Mouse (Mus musculus) stomach, postnatal 0 days (tissue): ENCODE measurements around the gene 1810046K07Rik. TPM values are rescaled to one million over a fixed set of nuclear protein-coding genes. Genes with fewer than 3 reads are reported as not detected.

ENCODE experiments used
- ATAC-seq: fragments of 200-750 bp; cut with Nextera tagmentation; 2 replicates; pipeline ENCODE4 v1.8.0; 2017; ENCODE audit not compliant: low FRiP score, low TSS enrichment
- DNase-seq: peaks from one replicate; pipeline ENCODE4 v3.0.0-alpha.2; 2016; ENCODE audit warnings: low spot score
- H3K27ac ChIP-seq: fragments of 300-500 bp; sonication (generic); replicated peaks from 2 replicates; pipeline ENCODE4 v1.5.1; 2014; ENCODE audit warnings: mild to moderate bottlenecking, control low read depth
- H3K27me3 ChIP-seq: fragments of 300-500 bp; sonication (generic); 2 replicates; pipeline ENCODE4 v1.6.1; 2014; ENCODE audit warnings: low read length; ENCODE audit not compliant: control insufficient read depth, insufficient read depth
- H3K36me3 ChIP-seq: fragments of 300-500 bp; sonication (generic); 2 replicates; pipeline ENCODE4 v1.6.1; 2014; ENCODE audit warnings: low read length, mixed read lengths; ENCODE audit not compliant: control insufficient read depth, insufficient read depth
- H3K4me1 ChIP-seq: fragments of 300-500 bp; sonication (generic); replicated peaks from 2 replicates; pipeline ENCODE4 v1.6.1; 2014; ENCODE audit warnings: antibody characterized with exemption; ENCODE audit not compliant: control insufficient read depth, insufficient read depth
- H3K4me2 ChIP-seq: fragments of 300-500 bp; sonication (generic); replicated peaks from 2 replicates; pipeline ENCODE4 v1.6.1; 2014; ENCODE audit warnings: low read depth, mild to moderate bottlenecking, control low read depth, moderate library complexity
- H3K4me3 ChIP-seq: fragments of 300-500 bp; sonication (generic); 2 replicates; pipeline ENCODE4 v1.5.1; 2014; ENCODE audit warnings: low read depth, low read length, control low read depth
- H3K9ac ChIP-seq: fragments of 300-500 bp; sonication (generic); 2 replicates; pipeline ENCODE4 v1.6.1; 2014; ENCODE audit warnings: mild to moderate bottlenecking, low read length, control low read depth, mixed read lengths
- H3K9me3 ChIP-seq: fragments of 300-500 bp; sonication (generic); 2 replicates; pipeline ENCODE4 v1.6.1; 2016; ENCODE audit warnings: low read length; ENCODE audit not compliant: control insufficient read depth
- CTCF ChIP-seq: IDR thresholded peaks from 2 replicates; pipeline ENCODE4 v1.5.1; 2016; ENCODE audit warnings: antibody characterized with exemption, low read depth, mild to moderate bottlenecking, moderate library complexity
- EP300 ChIP-seq: optimal IDR thresholded peaks from 2 replicates; pipeline ENCODE3; 2016; ENCODE audit warnings: antibody characterized with exemption
- WGBS: fragments of 180-500 bp; shearing (Covaris S2); extraction: QIAGEN DNeasy Blood & Tissue Kit; methylation state at CpG from one replicate; pipeline ENCODE4 v1.1.7; 2014; 5-methylcytosine and 5-hydroxymethylcytosine counted together
- polyA plus RNA-seq: library from polyadenylated mRNA; unstranded; fragments of >200 nt; fragmentation: Nextera tagmentation; extraction: Ambion mirVana; gene quantifications from 2 replicates; pipeline ENCODE4 v1.2.1, GENCODE M21; 2015

Gene 1810046K07Rik
- polyA plus RNA-seq, 1 experiment from 2014 or later, result 0.23 TPM

DNA sequence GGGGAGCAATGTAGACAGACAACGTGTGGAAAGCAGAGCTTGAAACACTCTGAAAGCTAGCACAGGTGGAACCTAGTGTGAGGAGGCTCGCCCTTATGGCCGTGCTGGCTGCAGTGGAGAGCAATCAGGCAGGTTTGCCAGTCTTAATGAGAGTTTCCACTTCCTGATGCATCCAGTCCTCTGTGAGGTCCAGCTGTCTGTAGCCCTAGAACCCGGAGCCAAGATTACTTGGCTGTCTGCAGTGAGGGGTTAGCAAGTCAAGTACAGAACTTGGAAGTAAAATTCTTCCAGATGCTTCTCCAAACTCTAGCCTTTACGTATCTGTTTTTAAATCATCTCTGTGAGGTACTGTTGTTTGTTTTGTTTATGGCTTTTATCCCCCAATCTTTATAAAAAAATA lies 20.7 kb upstream of the 1810046K07Rik start:
- Histone ChIP-seq H3K4me2 (no peak overlapping the region), H3K9ac (no peak overlapping the region), H3K4me1 (no peaks in the 10 kb centered on the region), H3K36me3 (no peaks in the 10 kb centered on the region), H3K27me3 (no peaks in the 10 kb centered on the region), H3K9me3 (no peaks in the 10 kb centered on the region), H3K4me3 (no peak overlapping the region), H3K27ac (no peak overlapping the region)
- TF ChIP-seq EP300 (no peak), CTCF (no peak)
- DNase-seq, result no peak
- 59% methylated on average over 5 of the region's 5 CpGs for WGBS
- no peak for ATAC-seq

DNA sequence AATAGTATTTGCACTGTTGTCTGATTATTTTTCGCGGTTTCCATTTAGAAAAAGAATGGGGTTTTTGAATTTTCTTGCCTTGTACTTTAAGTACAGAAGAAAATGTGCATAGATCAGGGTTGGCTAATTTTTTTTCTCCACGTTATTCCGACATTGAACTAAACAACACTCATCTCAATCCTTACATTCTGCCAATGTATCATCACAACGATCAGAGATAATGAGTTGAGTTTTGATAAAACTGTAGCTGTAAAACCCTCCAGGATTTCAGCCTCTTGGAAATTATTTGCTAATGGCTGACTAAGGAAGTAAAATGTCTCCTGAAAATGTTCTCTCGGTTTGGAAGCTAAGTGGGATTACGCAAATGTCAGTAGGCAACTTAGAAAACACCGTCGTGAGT lies 17.1 kb upstream of the 1810046K07Rik start:
- Histone ChIP-seq H3K9ac (no peak overlapping the region), H3K4me2 (no peak overlapping the region), H3K4me3 (no peak overlapping the region), H3K27ac (no peak overlapping the region), H3K36me3 (no peaks in the 10 kb centered on the region), H3K9me3 (no peaks in the 10 kb centered on the region), H3K4me1 (no peaks in the 10 kb centered on the region), H3K27me3 (no peaks in the 10 kb centered on the region)
- DNase-seq (no peak), ATAC-seq (no peak)
- WGBS, result 84% methylated on average over 9 of the region's 9 CpGs
- TF ChIP-seq EP300 (no peak), CTCF (no peak)

DNA sequence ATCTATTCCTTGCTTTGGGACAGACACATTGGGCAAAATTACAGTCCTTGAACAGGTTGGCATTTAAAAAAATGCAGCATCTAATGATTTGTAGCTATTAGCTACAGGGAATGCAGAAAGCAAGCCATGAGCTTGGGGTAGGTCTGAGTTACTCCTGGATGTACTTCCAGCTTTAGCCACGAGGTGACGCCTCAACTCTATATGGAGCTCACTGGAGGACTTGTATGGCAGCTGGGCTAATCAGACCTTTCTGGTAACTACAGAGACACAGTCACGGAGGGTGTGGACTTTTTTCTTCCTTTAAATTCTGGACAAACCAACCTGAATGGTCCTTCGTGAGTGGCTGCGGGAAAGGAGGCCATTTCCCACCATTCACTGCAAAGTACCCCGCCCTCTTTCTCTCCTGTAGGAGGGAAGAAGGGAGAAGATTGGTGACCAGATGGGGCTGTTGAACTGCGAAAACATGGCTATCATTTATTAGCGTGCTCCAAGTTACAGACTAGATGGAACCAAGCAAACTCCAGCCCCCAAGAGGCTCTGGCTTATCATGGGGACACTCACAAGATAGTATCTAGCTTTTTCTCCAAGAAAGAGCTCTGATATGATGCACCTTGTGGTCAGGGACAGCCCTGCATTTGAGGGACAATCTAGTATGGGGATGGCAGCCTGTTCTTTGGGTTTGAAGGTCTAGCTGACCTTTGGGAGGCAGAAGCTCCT lies 6.7 kb upstream of the 1810046K07Rik start:
- no peak for TF ChIP-seq EP300
- TF ChIP-seq CTCF, result peak; percentile 99
- Histone ChIP-seq H3K4me3 (no peak overlapping the region), H3K9ac (no peak overlapping the region), H3K27me3 (no peaks in the 10 kb centered on the region), H3K4me1 (no peaks in the 10 kb centered on the region), H3K27ac (no peak overlapping the region), H3K9me3 (no peaks in the 10 kb centered on the region), H3K36me3 (no peaks in the 10 kb centered on the region), H3K4me2 (peak overlapping the region; percentile 36; the same call in 1 of the 2 replicates)
- DNase-seq (peak; percentile 86), ATAC-seq (peak; percentile 80; the same call in 1 of the 2 replicates)
- WGBS, result 18% methylated on average over 8 of the region's 8 CpGs

DNA sequence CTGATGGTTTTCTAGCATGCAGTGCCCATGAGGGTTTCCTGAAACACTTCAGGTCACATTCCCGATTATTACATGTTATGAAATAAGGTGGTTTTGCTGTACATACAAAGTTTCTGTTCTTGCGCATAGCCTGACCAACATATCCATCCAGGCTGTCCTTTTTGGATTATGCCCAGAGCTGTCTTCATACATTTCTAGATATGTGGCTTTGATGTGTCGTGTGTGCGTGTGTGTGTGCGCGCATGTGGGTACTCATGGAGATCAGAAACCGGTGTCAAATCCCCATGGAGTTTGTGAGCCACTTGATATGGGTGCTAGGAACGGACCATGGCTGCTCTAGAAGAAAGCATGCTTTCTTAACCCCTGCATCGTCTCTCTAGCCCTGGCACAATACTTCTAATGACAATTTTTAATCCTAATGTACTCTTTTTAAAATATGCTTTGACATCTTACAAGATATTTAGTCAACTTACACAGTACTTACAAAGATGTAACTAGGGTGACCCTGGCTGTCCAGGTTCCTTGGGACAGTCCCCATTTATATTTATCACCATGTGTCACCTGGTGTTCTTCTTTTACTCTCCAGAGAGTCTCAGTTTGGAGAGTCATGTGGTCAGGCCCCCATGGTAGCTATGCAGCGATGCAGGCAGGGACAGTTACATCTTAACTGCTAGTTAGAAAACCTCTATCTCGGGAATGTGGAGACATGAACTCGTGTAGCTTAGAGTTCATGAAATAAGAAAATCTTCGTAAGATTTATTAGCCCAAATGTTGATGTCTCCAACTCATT lies 2.9 kb upstream of the 1810046K07Rik start:
- H3K4me2 ChIP-seq, result no peak overlapping the region
- H3K4me3 ChIP-seq, result no peak overlapping the region
- H3K36me3 ChIP-seq, result no peaks in the 10 kb centered on the region
- DNase-seq (no peak), ATAC-seq (no peak)
- H3K9me3 ChIP-seq, result no peaks in the 10 kb centered on the region
- H3K9ac ChIP-seq, result no peak overlapping the region
- whole genome bisulfite sequencing, result 85% methylated on average over 13 of the region's 13 CpGs
- H3K27me3 ChIP-seq, result no peaks in the 10 kb centered on the region
- no peak for TF ChIP-seq CTCF
- no peak for TF ChIP-seq EP300
- H3K4me1 ChIP-seq, result no peaks in the 10 kb centered on the region
- H3K27ac ChIP-seq, result no peak overlapping the region

DNA sequence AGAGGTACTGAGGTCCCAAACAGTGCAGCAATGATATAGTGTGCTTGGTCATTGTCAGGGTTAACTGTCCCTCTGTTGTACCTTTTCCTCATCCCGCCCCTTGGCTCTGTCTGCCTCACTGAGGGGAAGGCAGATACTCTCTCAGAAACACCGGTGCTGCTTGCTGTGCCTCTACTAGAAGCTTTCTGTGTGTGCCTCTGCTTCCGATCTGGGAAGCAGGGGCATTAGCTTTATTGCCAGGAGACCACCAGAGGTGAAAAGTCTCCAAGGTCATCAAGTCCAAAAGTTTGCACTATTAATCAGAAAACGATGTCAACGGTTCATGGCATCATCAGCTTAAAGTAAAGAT lies 1.2 kb downstream of the 1810046K07Rik start:
- H3K9me3 ChIP-seq, result no peaks in the 10 kb centered on the region
- 76% methylated on average over 5 of the region's 5 CpGs for WGBS

More for the DNA sequence above, 1.2 kb downstream of the 1810046K07Rik start:
- H3K36me3 ChIP-seq, result no peaks in the 10 kb centered on the region
- no peak for DNase-seq
- H3K4me2 ChIP-seq, result no peak overlapping the region
- no peak overlapping the region for H3K27ac ChIP-seq
- H3K27me3 ChIP-seq, result no peaks in the 10 kb centered on the region
- H3K4me1 ChIP-seq, result no peaks in the 10 kb centered on the region
- no peak for ATAC-seq
- H3K9ac ChIP-seq, result no peak overlapping the region
- TF ChIP-seq EP300 (no peak), CTCF (no peak)
- H3K4me3 ChIP-seq, result no peak overlapping the region
